Mouse (Mus musculus) ovary, postnatal 10 days (tissue): Measurements from ENCODE around the gene Olfr1168.
"Not testable (repeated sequence)": the region's sequence is repeated elsewhere in the genome, so short reads cannot be mapped to it uniquely, and the experiment has no call there.

Experiments used
- DNase-seq: peaks from one replicate; pipeline ENCODE4 v3.0.0; 2022; ENCODE audit warnings: low spot score

Gene Olfr1168

DNA sequence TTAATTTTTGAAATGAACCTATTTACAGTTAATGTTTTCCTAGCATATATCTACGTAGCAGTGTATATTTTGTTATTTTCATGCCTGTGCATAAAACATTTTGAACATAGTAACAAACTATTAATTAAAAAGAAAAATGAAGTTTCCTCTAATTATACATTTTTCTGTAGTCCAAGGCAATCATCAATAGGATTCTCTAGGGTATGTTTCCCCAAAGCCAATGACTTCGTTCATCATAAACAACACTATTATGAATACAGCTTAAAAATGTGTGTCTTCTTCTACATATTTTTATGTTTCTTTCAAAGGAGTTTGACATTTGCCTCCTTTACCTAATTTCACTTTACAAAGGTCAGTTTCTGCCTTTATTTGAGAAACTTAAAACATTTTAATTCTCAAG is at the start of gene Olfr1168:
Gene Olfr1168 (plus strand): TSS at position 301 of the 400 bp plus-strand sequence.
- no peak for DNase-seq

DNA sequence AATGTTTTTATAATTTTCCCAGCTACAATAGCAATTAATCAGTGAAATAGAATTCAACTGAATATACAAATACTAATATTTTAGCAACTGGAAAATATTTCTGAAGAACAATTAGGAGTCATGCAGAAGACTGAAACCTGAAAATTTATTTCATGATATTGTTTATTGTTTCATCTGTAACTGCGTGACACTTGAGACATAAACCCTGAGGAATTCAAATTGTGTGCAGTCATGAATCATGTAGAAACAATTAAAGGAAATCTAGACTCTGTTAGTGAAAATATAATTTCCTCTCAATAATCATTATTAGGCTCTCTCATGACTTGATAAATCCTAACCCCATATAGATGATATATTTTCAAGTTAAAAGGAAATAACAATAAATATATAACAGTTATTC is 26.6 kb upstream of the Olfr1168 start, which contains the start of gene Olfr1167:
Gene Olfr1167 (minus strand): TSS at position 101 of the 400 bp plus-strand sequence.
- not testable (repeated sequence) for DNase-seq

DNA sequence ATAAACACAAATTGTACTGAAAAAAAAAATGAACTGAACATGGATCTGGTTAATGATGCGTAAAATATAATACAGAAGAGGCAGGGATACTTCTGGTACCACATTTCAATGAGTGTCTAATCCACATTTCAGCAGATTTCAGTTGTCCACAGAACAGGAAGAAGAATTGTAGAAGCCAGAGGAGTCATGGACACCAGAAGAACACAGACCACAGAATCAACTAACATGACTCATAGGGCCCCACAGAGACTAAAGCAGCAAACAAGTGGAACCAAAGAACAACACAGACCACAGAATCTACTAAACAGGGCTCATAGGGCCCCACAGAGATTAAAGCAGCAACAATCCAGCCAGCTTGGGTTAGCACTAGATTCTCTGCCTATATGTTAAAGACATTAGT is 39.1 kb downstream of the Olfr1168 start:
- DNase-seq = no peak

DNA sequence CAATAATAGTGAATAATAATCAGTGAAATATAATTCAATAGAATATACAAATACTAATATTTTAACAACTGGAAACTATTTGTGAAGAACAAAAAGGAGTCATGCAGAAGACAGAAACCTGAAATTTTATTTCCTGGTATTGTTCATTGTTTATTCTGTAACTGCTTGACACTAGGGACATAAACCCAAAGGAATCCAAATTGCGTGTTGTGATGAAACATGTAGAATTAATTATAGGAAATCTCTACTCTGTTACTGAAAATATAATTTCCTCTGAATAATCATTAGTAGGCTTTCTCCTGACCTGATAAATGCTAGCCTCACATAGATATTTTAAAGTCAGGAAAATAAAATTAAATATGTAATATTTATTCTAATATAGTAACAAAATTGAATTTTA is 46.6 kb downstream of the Olfr1168 start, which contains the start of gene Olfr1170:
Gene Olfr1170 (minus strand): TSS at position 101 of the 400 bp plus-strand sequence.
- no peak for DNase-seq
